Mouse (Mus musculus): ENCODE data around the gene Hyal3. TPM values are rescaled to one million over a fixed set of nuclear protein-coding genes. Genes with fewer than 3 reads are reported as not detected.
A peak's percentile ranks its signal among the peaks of the same experiment; 100 is the strongest.

The Hyal3 gene
- total RNA-seq, 1 experiment from 2014 or later, result 1.4 TPM

DNA sequence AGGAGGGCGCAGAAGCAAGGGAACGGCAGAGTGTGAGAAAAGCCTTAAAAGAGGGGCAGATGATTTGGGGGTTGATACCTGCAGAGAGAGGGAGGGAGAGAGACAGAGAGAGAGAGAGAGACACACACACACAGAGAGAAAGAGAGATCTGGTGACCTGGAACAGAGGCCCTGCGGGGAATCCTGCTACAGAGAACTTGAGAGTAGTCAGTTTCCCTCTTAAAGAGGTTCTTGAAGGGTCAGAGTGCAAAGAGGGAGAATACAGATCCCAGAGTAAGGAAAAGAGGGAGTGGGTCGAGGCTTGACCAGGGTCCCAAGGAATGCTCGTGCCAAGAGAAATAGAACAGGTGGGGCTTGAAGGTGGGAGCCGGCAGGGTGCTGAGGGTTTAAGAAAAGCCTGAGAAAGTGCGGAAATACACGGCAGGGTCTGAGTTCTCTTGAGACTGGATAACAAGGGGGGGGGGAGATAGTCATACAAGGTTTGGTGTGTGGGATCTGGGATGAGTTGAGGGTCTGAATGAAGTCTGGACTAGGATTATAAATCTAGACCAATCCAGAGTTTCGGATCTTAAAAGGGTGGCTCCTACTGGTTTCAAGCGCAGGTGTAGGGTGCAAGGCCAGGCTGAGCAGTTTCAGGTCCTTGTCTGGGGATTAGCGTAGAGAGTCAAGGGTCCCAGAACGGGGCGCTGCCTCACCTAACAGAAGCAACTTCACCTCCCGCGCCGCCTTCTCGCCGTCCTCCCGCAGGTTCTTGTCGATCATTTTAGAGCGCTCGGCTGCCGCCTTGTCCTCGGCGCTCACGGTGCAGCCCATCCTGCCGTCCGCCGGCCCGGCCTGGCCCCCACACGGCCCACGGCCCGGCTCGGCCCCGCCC lies 54.0 kb downstream of the Hyal3 start:
- DNase-seq, result no peak

DNA sequence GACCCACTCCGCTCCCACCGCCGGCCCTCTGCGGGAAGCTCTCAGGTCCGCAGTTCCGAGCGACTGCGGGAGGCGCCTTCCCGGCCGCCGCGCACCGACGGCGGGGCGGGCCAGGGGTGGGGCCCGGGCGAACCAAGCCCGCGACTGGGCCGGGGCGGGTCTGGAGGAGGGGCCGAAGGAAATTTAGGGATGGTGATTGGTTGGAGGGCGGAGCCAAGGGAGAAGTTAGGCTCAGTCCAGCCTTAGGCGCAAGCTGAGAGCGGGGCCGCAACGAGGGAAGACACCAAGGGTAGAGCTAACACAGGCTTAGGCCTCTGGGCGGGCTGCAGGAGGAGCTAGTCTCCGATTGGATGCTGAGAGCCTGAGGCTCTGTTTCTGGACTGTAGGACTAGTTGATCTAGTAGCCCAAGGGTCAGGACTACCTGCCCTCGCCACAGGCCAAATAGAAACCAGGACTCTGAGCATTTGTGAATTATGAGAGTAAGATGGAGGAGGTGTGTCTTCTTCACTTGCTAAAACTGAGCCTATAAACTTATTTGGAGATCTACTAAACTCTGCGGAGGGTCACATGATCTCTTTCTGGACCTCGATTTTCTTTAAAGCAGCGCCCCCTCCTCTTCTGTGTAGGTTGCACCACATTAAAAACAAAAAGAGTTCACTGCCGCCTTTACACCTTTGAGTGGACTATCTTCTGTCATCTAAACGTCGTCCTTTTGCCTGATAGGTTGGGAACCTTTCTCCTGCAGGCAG lies 54.8 kb downstream of the Hyal3 start, which contains the start of gene Gnai2:
Gene Gnai2 (minus strand): TSS at position 89 of the 750 bp plus-strand sequence.
- DNase-seq, result peak; percentile 99

Other genes starting within 250 kb of the Hyal3 start
- 23.1 and 23.9 TPM in 2 replicates for gene Hemk1, start 242.5 kb upstream of the Hyal3 start, total RNA-seq (2021)
- gene 6430571L13Rik, start 240.2 kb upstream of the Hyal3 start, total RNA-seq (2021), result 2.3 and 2.8 TPM in 2 replicates
- gene Cacna2d2, start 181.2 kb upstream of the Hyal3 start, total RNA-seq (2021), result 5.1 and 6.6 TPM in 2 replicates
- 36.1 and 36.9 TPM in 2 replicates for gene Tmem115, start 46.9 kb upstream of the Hyal3 start, total RNA-seq (2021)
- 14.0 and 17.4 TPM in 2 replicates for gene Cyb561d2, start 38.6 kb upstream of the Hyal3 start, total RNA-seq (2021)
- gene Nprl2, start 38.6 kb upstream of the Hyal3 start, total RNA-seq (2021), result 21.5 and 22.2 TPM in 2 replicates
- gene Zmynd10, start 33.5 kb upstream of the Hyal3 start, total RNA-seq (2021), result 0.19 and 0.38 TPM in 2 replicates
- 22.9 and 26.2 TPM in 2 replicates for gene Rassf1, start 29.3 kb upstream of the Hyal3 start, total RNA-seq (2021)
- 32.7 and 37.9 TPM in 2 replicates for gene Tusc2, start 17.6 kb upstream of the Hyal3 start, total RNA-seq (2021)
- 35.0 and 38.9 TPM in 2 replicates for gene Hyal2, start 12.9 kb upstream of the Hyal3 start, total RNA-seq (2021)
- gene Hyal1, start 3.9 kb upstream of the Hyal3 start, total RNA-seq (2021), result 9.9 and 17.6 TPM in 2 replicates
- gene Naa80, start 1.9 kb upstream of the Hyal3 start, total RNA-seq (2021), result 19.6 and 21.0 TPM in 2 replicates
- 42.1 and 43.1 TPM in 2 replicates for gene Ifrd2, start 6.8 kb downstream of the Hyal3 start, total RNA-seq (2021)
- gene Sema3b, start 28.4 kb downstream of the Hyal3 start, total RNA-seq (2021), result 8.3 and 8.7 TPM in 2 replicates
- gene Gnai2, start 54.5 kb downstream of the Hyal3 start, total RNA-seq (2021), result 249 and 284 TPM in 2 replicates
- 4.9 and 85.2 TPM in 2 replicates for gene Slc38a3, start 88.7 kb downstream of the Hyal3 start, total RNA-seq (2021)
- gene Gnat1, start 98.9 kb downstream of the Hyal3 start, total RNA-seq (2021), result 0.34 and 0.41 TPM in 2 replicates
- 22.8 and 25.9 TPM in 2 replicates for gene Sema3f, start 129.7 kb downstream of the Hyal3 start, total RNA-seq (2021)
- 108 and 137 TPM in 2 replicates for gene Rbm5, start 190.2 kb downstream of the Hyal3 start, total RNA-seq (2021)